Mouse (Mus musculus) embryo, embryonic 10 days (tissue): ENCODE measurements around the gene Pdzk1.

Source experiments
- DNase-seq: peaks from one replicate; pipeline ENCODE4 v3.0.0-alpha.2; 2015; ENCODE audit warnings: low spot score

The Pdzk1 gene

DNA sequence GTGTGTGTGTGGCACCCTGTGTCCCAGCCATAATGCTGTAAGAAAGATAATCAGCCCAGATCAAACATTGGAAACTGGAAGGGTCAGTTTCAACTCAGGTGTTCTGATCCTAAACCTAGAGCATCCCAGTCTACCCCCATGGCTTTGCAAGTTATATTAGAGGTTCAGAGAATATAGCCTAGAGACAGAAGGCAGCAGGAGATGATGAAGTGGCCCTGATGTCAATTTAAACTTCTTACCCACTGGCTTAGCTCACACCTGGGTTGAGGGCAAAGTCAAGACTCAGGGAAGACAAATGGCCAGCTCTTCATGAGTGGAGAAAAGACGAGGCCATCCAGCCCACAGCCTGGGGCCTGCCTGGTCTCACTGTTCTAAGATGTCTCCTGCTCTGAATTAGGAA lies at the start of gene Pdzk1, which contains the start of gene Cd160:
Pdzk1 (plus strand) TSS at position 301 of the 400 bp plus-strand sequence.
Cd160 (minus strand) TSS at position 368 of the 400 bp plus-strand sequence.
- no peak for DNase-seq

DNA sequence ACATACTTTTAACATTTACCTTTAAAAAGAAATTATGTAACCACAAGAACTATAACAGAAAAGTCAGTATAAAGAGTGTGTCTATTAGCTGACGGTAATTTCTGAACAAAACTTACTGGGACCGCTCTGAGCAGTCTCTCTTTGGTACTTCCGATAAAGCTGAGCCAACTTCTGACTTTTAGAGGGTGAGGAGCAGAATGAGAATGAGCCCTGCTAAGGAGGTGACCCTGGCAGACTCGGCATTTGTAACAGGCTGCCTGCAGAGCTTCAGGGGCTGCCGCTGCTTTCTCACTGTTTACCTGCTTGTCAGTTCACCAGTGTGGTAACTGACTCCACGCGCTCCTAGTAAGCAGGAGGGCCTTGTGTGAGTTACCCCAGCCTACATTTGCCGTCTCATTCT lies 46.8 kb upstream of the Pdzk1 start:
- DNase-seq = no peak

DNA sequence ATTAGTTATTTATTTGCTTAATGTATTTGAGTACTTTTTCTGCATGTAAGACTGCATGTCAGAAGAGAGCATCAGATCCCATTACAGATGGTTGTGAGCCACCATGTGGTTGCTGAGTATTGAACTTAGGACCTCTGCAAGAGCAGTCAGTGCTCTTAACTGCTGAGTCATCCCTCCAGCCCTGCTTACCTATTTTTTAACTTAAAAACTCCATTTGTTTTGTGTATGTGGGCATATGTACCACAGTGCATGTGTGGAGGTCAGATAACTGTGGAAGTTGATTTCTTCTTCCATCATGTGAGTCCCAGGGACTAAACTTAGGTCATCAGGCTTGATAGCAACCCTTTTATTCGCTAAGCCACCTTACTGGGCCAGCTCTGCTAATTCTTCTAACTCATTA lies 41.3 kb upstream of the Pdzk1 start:
- no peak for DNase-seq

DNA sequence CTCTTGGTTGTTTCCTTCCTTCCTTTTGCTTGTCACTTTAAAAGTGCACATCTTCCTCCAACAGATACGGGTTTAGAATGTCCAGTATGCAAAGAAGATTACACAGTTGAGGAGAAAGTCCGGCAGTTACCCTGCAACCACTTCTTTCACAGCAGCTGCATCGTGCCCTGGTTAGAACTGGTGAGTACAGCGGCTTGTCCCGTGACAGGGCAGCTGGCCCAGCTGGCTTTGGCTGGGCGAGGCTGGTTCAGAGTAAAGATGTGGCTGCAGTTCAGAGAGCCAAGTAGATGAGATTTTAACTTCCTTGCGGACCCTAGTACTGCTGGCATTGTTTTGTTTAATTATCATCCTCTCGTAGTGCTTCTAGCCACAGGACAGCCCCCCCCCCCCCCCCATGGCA lies 40.6 kb upstream of the Pdzk1 start:
- DNase-seq = no peak

DNA sequence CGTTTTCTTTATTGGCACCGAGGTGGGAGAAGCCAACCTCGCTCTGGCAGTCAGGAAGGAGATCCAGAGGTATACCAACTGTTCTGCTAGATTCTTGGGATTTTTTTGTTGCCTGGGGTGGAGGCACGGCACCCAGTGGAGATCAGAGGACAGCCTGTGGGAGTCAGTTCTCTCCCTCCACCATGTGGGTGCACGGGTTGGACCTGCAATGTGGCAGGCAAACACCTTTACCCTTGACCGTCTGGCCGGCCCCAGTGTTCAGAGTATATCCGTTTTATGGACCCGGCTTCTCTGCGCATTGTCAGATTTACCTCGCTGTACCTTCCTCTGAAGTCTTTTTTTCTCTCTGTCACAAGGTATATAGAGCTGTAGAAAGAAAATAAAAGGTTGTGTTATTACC lies 28.8 kb upstream of the Pdzk1 start:
- no peak for DNase-seq

DNA sequence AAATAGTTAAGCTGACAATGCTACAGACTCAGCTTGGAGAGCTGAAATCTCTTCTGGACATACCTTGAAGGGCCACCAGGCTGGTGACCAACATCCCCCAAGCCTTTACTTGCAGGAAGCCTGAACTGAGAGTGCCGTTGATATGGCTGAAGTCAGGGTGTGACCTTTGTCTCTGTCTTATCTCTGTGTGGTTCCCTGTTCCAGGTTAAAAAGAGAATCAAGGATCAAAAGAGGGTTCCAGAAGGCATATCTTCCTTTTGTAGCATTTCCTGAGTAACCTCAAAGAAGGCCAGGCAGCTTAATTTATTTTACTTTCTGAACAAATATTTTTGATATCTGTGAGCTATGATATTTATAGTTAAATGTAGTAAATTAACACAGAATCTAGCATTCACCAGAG lies 26.9 kb upstream of the Pdzk1 start:
- no peak for DNase-seq

DNA sequence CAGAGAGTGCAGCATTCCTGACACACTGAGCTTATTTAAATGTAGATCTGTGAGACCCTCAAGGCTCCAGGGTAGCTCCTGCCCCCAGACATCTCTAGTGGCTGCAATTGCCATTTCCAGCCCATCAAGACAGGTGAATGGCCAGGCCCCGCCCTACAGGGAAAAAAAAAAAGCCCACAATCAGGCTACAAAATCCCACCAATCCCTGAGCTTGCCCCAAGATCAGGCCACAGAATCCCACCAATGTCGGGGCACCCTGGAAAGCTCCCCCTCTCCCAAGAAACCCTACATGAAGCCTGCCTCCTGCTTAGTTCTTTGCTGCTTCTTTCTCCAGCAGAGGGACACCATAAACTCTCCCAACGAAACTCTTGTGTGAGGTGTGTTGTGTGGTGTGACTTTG lies 20.9 kb upstream of the Pdzk1 start:
- DNase-seq = no peak

DNA sequence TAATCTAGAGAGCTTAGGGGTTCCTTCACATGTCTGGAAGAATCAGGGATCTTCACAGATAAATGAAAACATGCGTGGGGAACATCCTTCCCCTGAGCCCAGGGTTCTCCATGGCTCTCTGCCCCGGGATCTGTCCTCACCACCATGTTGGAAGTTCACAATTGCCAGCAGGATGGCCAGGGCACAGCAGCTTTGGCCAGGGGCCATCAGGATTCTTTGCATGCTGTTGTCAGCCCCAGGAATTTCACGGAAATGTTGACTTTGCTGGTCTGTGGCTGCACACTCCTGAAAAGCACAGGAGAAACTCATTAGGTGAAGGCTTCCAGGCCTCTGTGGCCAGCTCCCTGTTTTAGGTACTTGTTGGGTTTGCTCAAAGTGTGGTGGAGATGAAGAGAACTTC lies 20.4 kb upstream of the Pdzk1 start:
- DNase-seq = no peak

DNA sequence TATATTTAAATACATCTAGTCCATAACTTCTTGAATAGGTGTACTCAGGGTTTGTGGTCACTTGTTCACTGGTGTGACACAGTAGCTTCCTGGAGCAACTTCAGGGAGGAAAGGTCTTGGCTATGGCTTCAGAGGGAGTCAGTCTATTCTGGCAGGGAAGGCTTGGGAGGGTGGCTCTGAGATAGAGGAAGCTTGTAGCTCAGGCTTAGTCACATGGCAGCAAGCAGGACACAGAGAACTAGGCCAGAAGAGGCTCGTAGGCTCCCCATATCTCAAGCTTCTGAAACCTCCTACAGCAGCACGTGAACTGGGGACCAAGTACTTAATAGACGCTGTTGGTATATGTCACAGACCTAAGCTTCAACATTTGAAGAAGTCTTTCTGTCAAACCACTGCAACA lies 17.9 kb upstream of the Pdzk1 start:
- DNase-seq = no peak

DNA sequence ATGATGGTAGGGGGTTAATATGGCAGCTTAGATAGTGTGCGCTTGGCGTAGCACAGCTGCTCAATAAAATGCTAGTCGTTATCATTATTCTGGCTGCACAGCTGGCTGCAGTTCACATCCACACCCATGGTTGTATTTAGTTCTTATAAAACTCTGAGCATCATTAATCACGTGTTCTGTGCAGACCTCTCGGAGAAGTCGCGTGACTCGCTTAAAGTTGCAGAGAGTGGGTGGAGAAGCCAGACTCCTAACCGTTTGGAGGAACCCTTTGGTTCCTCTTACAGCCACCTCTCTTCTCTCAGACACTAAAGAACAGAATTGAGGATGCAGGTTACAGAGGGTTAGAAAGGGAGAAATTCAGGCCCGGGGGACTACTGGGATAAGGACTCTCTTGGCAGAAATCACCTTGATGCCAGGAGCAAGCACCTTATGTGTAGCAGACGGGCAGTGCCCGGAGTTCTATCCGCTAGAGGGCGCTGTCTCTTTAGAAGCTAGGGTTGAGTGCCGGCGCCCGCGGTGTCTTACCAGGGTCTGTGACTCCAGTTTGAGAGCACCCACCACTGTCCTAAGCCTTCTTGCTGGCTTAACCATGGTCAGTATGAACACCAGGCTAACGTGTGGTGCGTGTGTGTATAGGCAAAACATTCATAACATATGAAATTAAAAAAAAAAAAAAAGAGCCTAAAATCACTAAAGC lies 16.5 kb upstream of the Pdzk1 start:
- DNase-seq = peak; percentile 81

DNA sequence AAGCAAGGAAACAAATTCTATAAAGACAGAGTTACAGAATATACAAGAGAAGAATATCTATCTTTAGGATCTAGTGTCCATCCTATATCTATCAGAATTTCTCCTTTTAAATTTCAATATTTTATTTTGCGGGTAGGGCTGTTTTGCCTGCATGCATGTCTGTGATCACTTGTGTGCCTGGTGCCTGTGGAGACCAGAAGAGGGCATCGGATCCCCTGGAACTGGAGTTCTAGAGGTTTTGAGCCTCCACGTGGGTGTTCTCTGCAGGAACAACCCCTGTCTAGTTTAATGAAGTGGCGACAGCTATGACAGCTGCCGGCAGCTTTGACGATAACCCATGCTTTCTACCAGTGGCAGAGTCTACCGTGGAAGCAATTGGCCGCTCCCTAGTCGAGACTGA lies 16.0 kb upstream of the Pdzk1 start:
- DNase-seq = peak; percentile 68

DNA sequence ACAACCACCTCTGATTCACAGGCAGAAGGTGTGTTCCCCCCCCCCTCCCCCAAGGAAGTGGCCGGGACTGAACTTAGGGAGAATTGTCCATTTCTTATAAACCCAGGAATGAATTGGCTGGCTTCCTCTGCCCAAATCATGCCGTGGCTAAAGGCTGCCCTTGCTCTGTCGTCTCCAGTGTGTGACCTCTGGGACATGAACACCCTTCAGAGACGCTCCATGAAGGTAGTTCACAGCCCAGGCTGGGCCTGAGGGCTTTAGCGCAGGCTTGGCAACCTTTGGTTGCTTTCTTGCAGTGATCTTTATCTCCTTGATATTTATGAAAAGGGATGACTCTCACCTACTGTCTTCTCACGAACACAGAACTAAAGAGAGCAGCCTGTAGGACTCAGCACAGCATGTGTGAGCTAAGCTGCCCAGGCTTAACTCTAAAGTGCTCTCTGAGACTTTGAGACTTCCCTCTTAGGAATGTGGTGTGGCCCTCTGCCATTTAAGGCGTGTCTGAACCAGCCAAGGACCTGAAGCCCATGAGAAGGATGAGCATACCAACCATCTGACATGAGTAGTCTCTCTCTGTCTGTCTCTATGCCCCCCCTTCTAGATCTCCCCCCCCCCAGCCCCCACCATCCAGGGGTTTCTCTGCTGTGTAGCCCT lies 15.4 kb upstream of the Pdzk1 start:
- no peak for DNase-seq

DNA sequence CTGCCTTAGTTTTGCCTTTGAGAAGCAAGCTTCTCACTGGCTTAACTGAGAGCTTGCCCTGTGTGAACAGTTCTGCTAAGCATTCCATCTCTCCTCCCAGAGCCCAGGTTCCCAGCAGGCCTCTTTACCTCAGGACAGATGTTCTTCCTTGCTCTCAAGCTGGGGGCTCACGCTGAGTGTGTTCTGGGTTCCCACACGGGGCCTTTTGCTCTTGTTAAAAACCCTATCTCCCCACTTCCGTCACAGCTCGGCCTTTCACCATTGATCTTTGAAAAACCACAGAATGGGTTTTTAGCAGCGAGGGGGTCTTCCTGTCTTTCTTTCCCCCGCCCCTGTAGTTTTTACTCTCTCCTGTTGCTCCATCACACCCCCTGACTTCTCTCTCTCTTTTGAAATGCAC lies 14.7 kb upstream of the Pdzk1 start:
- no peak for DNase-seq

DNA sequence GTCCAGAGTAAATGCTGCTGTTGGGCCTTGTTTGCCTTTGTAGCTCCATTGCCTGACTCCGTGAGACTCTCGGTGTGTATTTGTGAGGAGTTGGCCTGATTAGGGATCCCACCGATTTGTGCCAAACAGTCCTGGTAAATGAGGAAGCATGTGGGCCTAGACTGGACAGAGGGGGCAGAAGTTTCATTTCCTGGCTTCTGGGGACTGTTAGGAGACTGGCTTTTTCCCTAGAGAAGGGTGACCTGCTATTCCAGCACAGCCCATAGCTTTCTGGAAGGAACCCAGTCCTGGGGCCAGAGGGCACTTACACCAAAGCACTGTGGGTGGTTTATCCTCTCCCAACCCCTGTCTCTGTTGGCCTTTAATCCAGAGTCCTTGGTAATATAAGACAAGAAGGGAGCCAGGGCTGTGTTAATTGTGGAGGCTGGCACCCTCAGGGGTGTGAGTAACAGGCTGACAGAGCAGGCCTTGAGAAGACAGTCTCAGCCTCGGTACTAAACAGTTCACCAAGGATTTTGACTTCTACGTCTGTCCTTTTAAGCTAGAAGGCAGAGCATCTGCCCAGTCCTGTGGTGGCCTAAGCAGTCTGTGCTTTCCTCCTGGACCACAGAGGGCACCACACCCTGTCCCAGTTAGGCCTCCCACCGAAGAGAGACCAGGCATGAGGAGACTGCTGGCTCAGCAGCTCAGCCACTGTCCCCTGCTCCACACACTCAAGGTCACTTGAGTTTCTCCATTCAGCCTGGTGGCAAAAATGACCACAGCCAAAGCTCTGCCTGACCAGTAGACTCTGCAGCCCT lies 8.8 kb upstream of the Pdzk1 start:
- DNase-seq = no peak

DNA sequence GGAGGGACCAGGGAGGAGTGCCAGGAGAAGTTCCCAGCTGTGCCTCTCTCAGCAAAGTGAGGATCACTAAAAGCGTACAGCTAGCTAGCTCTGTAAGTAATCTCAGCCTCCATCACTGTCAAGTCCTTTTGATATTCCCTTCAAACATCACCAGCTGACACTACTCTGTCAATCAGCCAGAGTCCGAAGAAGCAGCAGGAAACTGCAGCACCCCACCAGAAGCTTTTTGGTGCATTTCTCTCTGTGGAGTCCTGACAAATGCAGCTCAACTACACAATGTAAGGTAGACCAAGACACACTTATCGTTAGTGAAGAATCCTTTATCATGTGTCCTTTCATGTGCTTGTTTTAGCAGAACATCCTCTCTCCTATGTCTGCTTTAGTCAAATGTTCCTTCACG lies 7.5 kb upstream of the Pdzk1 start:
- DNase-seq = no peak

DNA sequence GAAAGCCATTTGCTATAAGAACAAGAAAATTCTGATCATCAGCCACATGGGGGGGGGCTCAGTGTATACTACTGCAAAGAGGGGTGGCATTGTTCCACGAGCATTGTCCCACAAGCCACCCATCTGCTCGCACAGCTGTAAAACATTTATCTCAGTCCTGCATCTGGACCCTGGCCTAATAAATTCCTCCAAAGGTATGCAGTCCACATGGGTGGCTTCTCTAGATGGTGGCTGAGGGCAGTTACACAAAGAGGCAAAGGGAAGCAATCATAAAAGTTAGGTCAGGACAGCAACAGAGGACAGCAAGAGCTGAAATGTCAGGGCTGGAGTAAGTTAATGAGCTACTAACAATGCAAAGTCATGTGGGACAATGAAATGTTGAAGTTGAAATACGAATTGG lies 5.4 kb upstream of the Pdzk1 start:
- no peak for DNase-seq

DNA sequence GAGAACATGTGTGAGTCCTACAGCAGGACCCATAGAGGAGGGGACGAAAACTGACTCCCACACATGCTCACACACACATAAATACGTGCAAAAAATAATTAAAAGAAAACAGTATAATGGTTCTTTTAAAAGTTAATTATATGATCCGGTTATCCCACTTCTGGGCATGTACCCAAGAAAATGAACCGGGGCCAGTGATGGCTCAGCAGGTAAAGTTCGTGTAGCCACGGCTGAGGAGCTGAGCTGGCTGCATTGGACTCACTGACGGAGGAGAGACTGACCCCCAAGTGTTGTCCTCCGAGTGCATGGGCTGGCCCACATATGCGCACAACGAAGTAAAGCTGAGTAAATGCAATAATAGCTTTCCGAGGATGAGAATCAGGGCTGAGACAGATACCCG lies 4.5 kb upstream of the Pdzk1 start:
- DNase-seq = no peak

DNA sequence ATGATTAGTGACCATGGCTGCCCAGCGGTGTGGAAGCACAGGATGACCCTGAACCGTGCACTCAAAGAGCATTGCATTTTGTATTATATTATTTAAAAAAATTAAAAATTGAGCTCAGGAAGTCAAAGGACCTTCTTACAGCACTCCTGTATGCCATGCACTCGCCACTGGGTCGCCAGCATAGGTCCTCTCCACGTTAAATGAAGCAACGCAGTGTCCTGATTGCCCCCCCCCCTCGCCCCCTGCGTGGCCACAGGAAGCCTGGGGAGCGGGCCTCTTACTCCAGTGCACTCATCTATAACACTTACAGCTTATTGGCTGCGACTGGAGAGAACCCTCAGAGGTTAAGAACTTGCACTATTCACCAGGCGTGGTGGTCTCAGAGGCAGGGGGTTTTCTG lies 3.8 kb upstream of the Pdzk1 start:
- DNase-seq = no peak

DNA sequence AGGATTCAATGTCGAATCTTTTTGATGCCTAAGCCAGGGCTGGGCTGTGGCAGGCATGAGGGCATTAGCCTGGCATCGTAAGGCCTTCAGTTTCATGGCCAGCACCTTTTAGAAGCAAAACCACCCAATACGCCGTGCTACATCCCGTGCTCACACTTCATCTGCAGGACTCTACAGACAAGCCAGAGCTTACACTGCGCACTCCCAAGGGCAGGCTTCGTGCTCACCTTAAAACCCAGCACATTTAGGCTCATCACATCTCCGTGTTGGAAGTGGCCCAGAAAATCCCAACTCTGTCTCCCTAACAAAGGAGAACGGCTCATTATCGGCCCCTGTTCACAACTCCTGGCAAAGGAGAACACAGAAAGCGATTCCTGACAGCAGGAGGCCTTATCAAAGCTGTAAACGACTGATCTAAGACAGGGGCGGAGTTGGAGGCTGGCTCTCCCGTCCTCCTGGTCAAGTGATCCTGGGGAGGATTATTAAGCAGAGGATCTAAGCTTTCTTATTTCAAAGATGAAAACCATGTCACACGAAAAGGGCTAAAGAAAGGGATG lies 698 bp upstream of the Pdzk1 start:
- DNase-seq = no peak

DNA sequence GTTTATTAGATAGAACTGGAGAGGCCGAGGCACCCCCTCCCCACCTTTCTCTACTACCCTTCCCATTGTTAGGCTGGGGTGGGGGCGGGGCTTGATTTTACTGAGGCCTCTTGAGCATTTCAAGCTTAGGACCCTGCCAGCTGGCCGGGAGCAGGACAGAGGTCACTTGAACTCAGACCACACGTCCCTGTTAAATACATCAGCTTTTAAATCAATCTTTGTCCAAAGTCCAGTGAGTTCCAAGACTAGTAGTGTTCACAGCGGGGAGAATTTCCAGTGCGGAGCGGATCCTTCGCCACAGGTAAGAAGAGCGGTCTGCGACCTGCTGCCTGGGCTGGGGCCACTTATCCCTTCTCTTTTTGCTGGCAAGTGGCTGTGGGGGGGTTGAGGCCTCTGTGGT lies 772 bp downstream of the Pdzk1 start:
- no peak for DNase-seq

DNA sequence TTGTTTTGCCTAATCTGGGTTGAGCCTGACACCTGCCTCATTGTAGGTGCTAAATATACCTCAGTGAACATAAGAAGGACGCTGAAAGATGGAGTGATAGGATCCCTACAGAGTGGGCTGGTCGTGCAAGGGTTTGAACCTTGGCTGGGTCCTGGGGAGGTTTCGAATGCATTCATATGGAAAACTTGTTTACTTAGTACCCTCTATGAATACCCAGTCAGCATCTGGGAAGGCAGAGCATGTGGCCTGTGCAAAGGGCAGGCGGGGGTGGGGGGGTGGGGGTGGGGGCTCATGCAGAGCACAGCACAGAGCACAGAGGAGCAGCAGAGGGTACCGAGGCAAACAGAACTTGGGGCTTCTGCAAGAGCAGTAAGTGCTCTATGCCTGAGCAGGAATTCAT lies 3.8 kb downstream of the Pdzk1 start:
- no peak for DNase-seq

DNA sequence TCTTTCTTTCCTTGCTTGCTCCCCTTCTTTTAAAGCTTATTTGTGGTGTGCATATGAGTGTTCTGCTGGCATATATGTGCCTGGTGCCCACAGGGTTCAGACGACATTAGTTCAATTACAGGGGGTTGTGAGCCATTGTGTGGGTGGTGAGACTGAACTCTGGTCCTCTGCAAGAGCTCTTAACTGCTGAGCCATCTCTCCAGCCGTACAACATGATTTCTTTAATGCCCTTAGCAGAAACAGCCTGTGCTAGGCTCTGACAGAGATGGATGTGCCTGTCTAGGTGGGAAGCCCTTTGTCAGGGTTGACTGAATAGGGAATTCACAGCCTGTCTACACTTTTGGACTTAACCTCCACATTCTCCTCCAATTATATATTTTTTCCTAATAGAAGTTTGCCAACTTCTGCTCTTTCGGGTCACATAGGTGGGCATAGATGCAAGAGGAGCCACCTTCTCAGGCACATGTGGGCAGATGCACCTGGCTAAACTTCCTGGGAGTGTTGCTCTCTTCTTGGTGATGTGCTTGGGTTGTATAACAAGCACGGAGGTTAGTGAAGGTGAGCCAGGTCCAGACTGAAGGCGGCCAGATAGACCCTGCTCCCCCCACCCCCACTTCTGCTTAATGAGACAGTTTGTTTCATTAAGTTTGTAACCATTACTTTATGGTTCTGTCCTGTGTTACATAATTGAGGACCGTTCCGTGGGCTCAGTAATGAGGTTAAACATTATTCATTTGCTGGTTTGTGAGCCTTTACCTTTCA lies 5.7 kb downstream of the Pdzk1 start:
- no peak for DNase-seq
